Mouse (Mus musculus) erythroblast, embryonic 14.5 days (primary cell): ENCODE data around the gene Vps33a. TPM values are rescaled to one million over a fixed set of nuclear protein-coding genes. Genes with fewer than 3 reads are reported as not detected.

ENCODE experiments used
- H3K27me3 ChIP-seq: 2 replicates; pipeline ENCODE4 v1.6.1; 2012; ENCODE audit warnings: inconsistent platforms; ENCODE audit not compliant: control insufficient read depth
- H3K36me3 ChIP-seq: 2 replicates; pipeline ENCODE4 v1.6.1; 2012; ENCODE audit warnings: mild to moderate bottlenecking, inconsistent platforms; ENCODE audit not compliant: control insufficient read depth
- H3K4me1 ChIP-seq: 2 replicates; pipeline ENCODE4 v1.6.1; 2012; ENCODE audit warnings: inconsistent platforms; ENCODE audit not compliant: control insufficient read depth
- H3K4me3 ChIP-seq: replicated peaks from 2 replicates; pipeline ENCODE3; 2012; ENCODE audit warnings: moderate library complexity, mild to moderate bottlenecking, inconsistent platforms
- H3K9me3 ChIP-seq: 2 replicates; pipeline ENCODE4 v1.6.1; 2012; ENCODE audit warnings: low read length, inconsistent platforms, mixed read lengths; ENCODE audit not compliant: control insufficient read depth
- GATA1 ChIP-seq: IDR thresholded peaks from 2 replicates; pipeline ENCODE4 v1.6.1; 2012; ENCODE audit warnings: low read length, inconsistent platforms, mixed read lengths
- TAL1 ChIP-seq: IDR thresholded peaks from 3 replicates; pipeline ENCODE4 v1.6.1; 2012; ENCODE audit warnings: low read length, inconsistent platforms, mixed read lengths
- polyA plus RNA-seq: library from polyadenylated mRNA; stranded (reverse); fragments of >175 nt; gene quantifications from 2 replicates; pipeline ENCODE4 v1.2.3, GENCODE M21; 2012

Gene Vps33a
- polyA plus RNA-seq, 1 experiment: 0.28 TPM

GRCm38 (mm10) chr5:123530056-123530455, 42.8 kb downstream of the Vps33a start:
- no peak overlapping the region for H3K4me3 ChIP-seq
- H3K4me1 ChIP-seq: peaks cover 2% of the 10 kb centered on the region
- H3K27me3 ChIP-seq: no peaks in the 10 kb centered on the region
- no peaks in the 10 kb centered on the region for H3K9me3 ChIP-seq
- TF ChIP-seq TAL1 (no peak), GATA1 (no peak)
- H3K36me3 ChIP-seq: peaks cover 73% of the 10 kb centered on the region

GRCm38 (mm10) chr5:123528641-123529040, 44.2 kb downstream of the Vps33a start:
- TF ChIP-seq TAL1 (no peak), GATA1 (no peak)
- no peaks in the 10 kb centered on the region for H3K9me3 ChIP-seq
- peaks cover 61% of the 10 kb centered on the region for H3K36me3 ChIP-seq
- H3K4me1 ChIP-seq: peaks cover 11% of the 10 kb centered on the region
- H3K27me3 ChIP-seq: no peaks in the 10 kb centered on the region
- no peak overlapping the region for H3K4me3 ChIP-seq

- no peak overlapping the region for H3K4me3 ChIP-seq
- peaks cover 35% of the 10 kb centered on the region for H3K36me3 ChIP-seq
- H3K4me1 ChIP-seq: peaks cover 32% of the 10 kb centered on the region
- H3K27me3 ChIP-seq: no peaks in the 10 kb centered on the region
- TF ChIP-seq TAL1 (no peak), GATA1 (no peak)
- H3K9me3 ChIP-seq: no peaks in the 10 kb centered on the region
These were observed 46.8 kb downstream of the Vps33a start for GRCm38 (mm10) chr5:123525916-123526495.

GRCm38 (mm10) chr5:123525281-123525680, 47.6 kb downstream of the Vps33a start, which contains the start of gene Gm49027:
Gm49027 (minus strand) TSS chr5:123525488.
- Histone ChIP-seq H3K9me3 (no peaks in the 10 kb centered on the region), H3K27me3 (no peaks in the 10 kb centered on the region), H3K36me3 (peaks cover 28% of the 10 kb centered on the region), H3K4me1 (peaks cover 32% of the 10 kb centered on the region), H3K4me3 (peak within 1 kb of the TSS; percentile 95)
- no peak for TF ChIP-seq GATA1
- no peak for TF ChIP-seq TAL1

- Histone ChIP-seq H3K36me3 (peaks cover 24% of the 10 kb centered on the region), H3K4me1 (peaks cover 32% of the 10 kb centered on the region), H3K27me3 (no peaks in the 10 kb centered on the region), H3K9me3 (no peaks in the 10 kb centered on the region), H3K4me3 (peak overlapping the region; percentile 95)
- no peak for TF ChIP-seq GATA1
- TF ChIP-seq TAL1: no peak
These were observed 48.5 kb downstream of the Vps33a start for GRCm38 (mm10) chr5:123524393-123524750.

GRCm38 (mm10) chr5:123523692-123524392, 49.0 kb downstream of the Vps33a start, which contains the start of gene Diablo:
Diablo (minus strand) TSS chr5:123524176.
- Histone ChIP-seq H3K36me3 (peaks cover 23% of the 10 kb centered on the region), H3K4me1 (peaks cover 32% of the 10 kb centered on the region), H3K4me3 (peak within 1 kb of the TSS; percentile 95), H3K9me3 (no peaks in the 10 kb centered on the region), H3K27me3 (no peaks in the 10 kb centered on the region)
- TF ChIP-seq GATA1: no peak
- no peak for TF ChIP-seq TAL1

GRCm38 (mm10) chr5:123522166-123522565, 50.7 kb downstream of the Vps33a start:
- peaks cover 25% of the 10 kb centered on the region for H3K36me3 ChIP-seq
- peaks cover 32% of the 10 kb centered on the region for H3K4me1 ChIP-seq
- no peak overlapping the region for H3K4me3 ChIP-seq
- no peaks in the 10 kb centered on the region for H3K27me3 ChIP-seq
- TF ChIP-seq GATA1 (no peak), TAL1 (no peak)
- no peaks in the 10 kb centered on the region for H3K9me3 ChIP-seq

- no peak for TF ChIP-seq TAL1
- no peak for TF ChIP-seq GATA1
- H3K4me1 ChIP-seq: peaks cover 32% of the 10 kb centered on the region
- no peak overlapping the region for H3K4me3 ChIP-seq
- no peaks in the 10 kb centered on the region for H3K9me3 ChIP-seq
- peaks cover 30% of the 10 kb centered on the region for H3K36me3 ChIP-seq
- H3K27me3 ChIP-seq: no peaks in the 10 kb centered on the region
These were observed 51.2 kb downstream of the Vps33a start for GRCm38 (mm10) chr5:123521621-123522020.

- Histone ChIP-seq H3K4me1 (peaks cover 32% of the 10 kb centered on the region), H3K36me3 (peaks cover 39% of the 10 kb centered on the region), H3K9me3 (no peaks in the 10 kb centered on the region), H3K27me3 (no peaks in the 10 kb centered on the region), H3K4me3 (no peak overlapping the region)
- TF ChIP-seq GATA1 (no peak), TAL1 (no peak)
These were observed 52.2 kb downstream of the Vps33a start for GRCm38 (mm10) chr5:123520666-123521065.
